Mouse (Mus musculus) limb, embryonic 11.5 days (tissue): ENCODE data around the gene Rnf123. TPM values are rescaled to one million over a fixed set of nuclear protein-coding genes. Genes with fewer than 3 reads are reported as not detected.

Source experiments
- ATAC-seq: fragments of 200-750 bp; cut with Nextera tagmentation; 2 replicates; pipeline ENCODE4 v1.8.0; 2017; ENCODE audit warnings: low read depth; ENCODE audit not compliant: insufficient number of reproducible peaks, low FRiP score, low TSS enrichment
- DNase-seq: peaks from one replicate; pipeline ENCODE4 v3.0.0-alpha.2; 2015; ENCODE audit warnings: low spot score
- H3K27ac ChIP-seq: fragments of 300-500 bp; sonication (generic); replicated peaks from 2 replicates; pipeline ENCODE4 v1.5.1; 2014; ENCODE audit warnings: low read depth, mild to moderate bottlenecking, low read length
- H3K27me3 ChIP-seq: fragments of 300-500 bp; sonication (generic); 2 replicates; pipeline ENCODE4 v1.6.1; 2014; ENCODE audit warnings: mild to moderate bottlenecking, low read length, mixed read lengths; ENCODE audit not compliant: control insufficient read depth, insufficient read depth
- H3K36me3 ChIP-seq: fragments of 300-500 bp; sonication (generic); 2 replicates; pipeline ENCODE4 v1.6.1; 2014; ENCODE audit warnings: mild to moderate bottlenecking, low read length, moderate library complexity, mixed read lengths; ENCODE audit not compliant: control insufficient read depth, insufficient read depth
- H3K4me1 ChIP-seq: fragments of 300-500 bp; sonication (generic); 2 replicates; pipeline ENCODE4 v1.6.1; 2014; ENCODE audit warnings: low read length, mixed read lengths; ENCODE audit not compliant: control insufficient read depth, insufficient read depth
- H3K4me2 ChIP-seq: fragments of 300-500 bp; sonication (generic); 2 replicates; pipeline ENCODE4 v1.6.1; 2014; ENCODE audit warnings: low read depth, mild to moderate bottlenecking, moderate library complexity; ENCODE audit not compliant: severe bottlenecking
- H3K4me3 ChIP-seq: fragments of 300-500 bp; sonication (generic); 2 replicates; pipeline ENCODE4 v1.5.1; 2014; ENCODE audit warnings: low read depth, low read length
- H3K9ac ChIP-seq: fragments of 300-500 bp; sonication (generic); 2 replicates; pipeline ENCODE4 v1.6.1; 2014; ENCODE audit warnings: mild to moderate bottlenecking, low read length
- H3K9me3 ChIP-seq: fragments of 300-500 bp; sonication (generic); 2 replicates; pipeline ENCODE4 v1.6.1; 2016; ENCODE audit warnings: low read length; ENCODE audit not compliant: control insufficient read depth
- WGBS: fragments of 180-500 bp; shearing (Covaris S2); extraction: QIAGEN DNeasy Blood & Tissue Kit; methylation state at CpG from one replicate; pipeline ENCODE4 v1.1.7; 2014; 5-methylcytosine and 5-hydroxymethylcytosine counted together
- microRNA-seq: library from miRNA; unstranded; fragments of <30 nt; microRNA quantifications from one replicate; pipeline ENCODE4, GENCODE M21; 2016
- polyA plus RNA-seq: library from polyadenylated mRNA; unstranded; fragments of >200 nt; fragmentation: Nextera tagmentation; extraction: Ambion mirVana; gene quantifications from 2 replicates; pipeline ENCODE4 v1.2.1, GENCODE M21; 2014

Rnf123 gene
- polyA plus RNA-seq, 1 experiment from 2014 or later = 26.4 TPM

DNA sequence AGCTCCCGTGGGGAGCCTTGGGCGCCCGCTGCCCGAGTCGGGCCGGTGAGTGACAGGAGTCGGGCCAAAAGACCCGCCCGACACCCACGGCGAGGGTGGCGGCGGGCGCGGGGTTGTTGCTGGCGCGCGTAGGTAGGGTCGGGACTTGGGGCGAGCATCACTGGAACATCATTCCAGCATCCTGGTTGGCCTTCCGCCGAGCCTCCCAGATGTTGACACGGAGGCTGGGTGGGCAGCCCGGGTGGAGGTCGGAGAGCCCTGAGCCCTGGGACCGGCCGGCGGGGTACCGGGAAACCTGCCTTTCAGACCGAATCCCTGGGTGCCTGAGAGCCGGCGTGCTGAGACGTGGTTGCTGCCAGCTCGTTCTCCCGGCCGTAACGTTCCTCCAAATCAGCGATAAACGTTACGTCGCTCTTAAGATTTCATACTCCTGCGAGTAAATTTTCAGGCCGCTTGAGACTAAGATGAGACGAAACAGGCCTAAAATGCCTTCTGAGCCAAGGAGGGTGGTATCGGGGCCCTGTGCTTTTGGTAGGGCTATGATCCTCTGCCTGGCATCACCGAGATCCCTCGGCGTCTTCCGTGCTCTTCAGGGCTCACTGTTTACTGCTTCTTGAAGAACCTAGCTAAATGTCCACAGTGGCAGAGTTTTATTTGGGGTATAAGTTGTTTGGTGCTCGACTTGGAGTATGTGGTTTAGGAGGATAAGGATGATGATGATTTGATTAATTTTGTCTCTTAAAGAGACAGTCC, 80.2 kb downstream of the Rnf123 start:
- Histone ChIP-seq H3K9ac (peak overlapping the region; percentile 85), H3K9me3 (no peaks in the 10 kb centered on the region), H3K4me2 (peak overlapping the region; percentile 55), H3K4me3 (peak overlapping the region; percentile 93), H3K27me3 (no peaks in the 10 kb centered on the region), H3K27ac (peak overlapping the region; percentile 32; the same call in 1 of the 2 replicates), H3K4me1 (peaks cover 7% of the 10 kb centered on the region; the same call in 1 of the 2 replicates), H3K36me3 (no peaks in the 10 kb centered on the region)
- no peak for ATAC-seq
- DNase-seq = no peak
- WGBS = under 1% methylated on average over 48 of the region's 50 CpGs

GRCm38 (mm10) chr9:108001922-108002770, 81.0 kb downstream of the Rnf123 start, which contains the start of gene Ip6k1:
Ip6k1 (plus strand) TSS chr9:108002501.
- Histone ChIP-seq H3K27me3 (no peaks in the 10 kb centered on the region), H3K36me3 (no peaks in the 10 kb centered on the region), H3K4me2 (peak within 1 kb of the TSS; percentile 59), H3K27ac (peak within 1 kb of the TSS; percentile 32; the same call in 1 of the 2 replicates), H3K9me3 (no peaks in the 10 kb centered on the region), H3K9ac (peak within 1 kb of the TSS; percentile 85), H3K4me1 (peaks cover 7% of the 10 kb centered on the region; the same call in 1 of the 2 replicates), H3K4me3 (peak within 1 kb of the TSS; percentile 93)
- DNase-seq = peak; percentile 100
- WGBS = under 1% methylated on average over 48 of the region's 51 CpGs
- ATAC-seq = peak; percentile 99

Small RNA genes within 50 kb of the gene (microRNA-seq; reads per million reads assigned to microRNA genes)
- gene Gm47303 = not detected
- gene Mir7088 = not detected

Other genes starting within 250 kb of the Rnf123 start
- gene Rbm6, start 210.1 kb downstream of the Rnf123 start, polyA plus RNA-seq = 91.1 and 103 TPM in 2 replicates
- gene Mon1a, start 195.2 kb downstream of the Rnf123 start, polyA plus RNA-seq = 12.4 and 12.6 TPM in 2 replicates
- gene Mst1r, start 176.5 kb downstream of the Rnf123 start, polyA plus RNA-seq = 0.35 and 0.36 TPM in 2 replicates
- gene Actl11, start 154.9 kb downstream of the Rnf123 start, polyA plus RNA-seq = not detected in 2 replicates
- gene Camkv, start 147.7 kb downstream of the Rnf123 start, polyA plus RNA-seq = 4.4 and 4.6 TPM in 2 replicates
- 40.4 and 41.4 TPM in 2 replicates for gene Traip, start 133.2 kb downstream of the Rnf123 start, polyA plus RNA-seq
- 20.1 and 23.4 TPM in 2 replicates for gene Uba7, start 107.8 kb downstream of the Rnf123 start, polyA plus RNA-seq
- gene Gm20661, start 100.3 kb downstream of the Rnf123 start, polyA plus RNA-seq = 7.3 and 7.9 TPM in 2 replicates
- gene Inka1, start 97.5 kb downstream of the Rnf123 start, polyA plus RNA-seq = 165 and 174 TPM in 2 replicates
- 16.8 and 19.7 TPM in 2 replicates for gene Cdhr4, start 90.8 kb downstream of the Rnf123 start, polyA plus RNA-seq
- gene Gm20662, start 87.0 kb downstream of the Rnf123 start, polyA plus RNA-seq = 0.87 and 0.96 TPM in 2 replicates
- 30.5 and 33.0 TPM in 2 replicates for gene Ip6k1, start 80.8 kb downstream of the Rnf123 start, polyA plus RNA-seq
- gene Gmppb, start 34.1 kb downstream of the Rnf123 start, polyA plus RNA-seq = 20.6 and 22.0 TPM in 2 replicates
- gene Amigo3, start 30.2 kb downstream of the Rnf123 start, polyA plus RNA-seq = 1.7 and 1.9 TPM in 2 replicates
- gene Mst1, start 2.9 kb downstream of the Rnf123 start, polyA plus RNA-seq = 0.37 and 1.3 TPM in 2 replicates
- gene Apeh, start 11.3 kb upstream of the Rnf123 start, polyA plus RNA-seq = 56.3 and 63.4 TPM in 2 replicates
- gene Bsn, start 107.0 kb upstream of the Rnf123 start, polyA plus RNA-seq = 1.3 and 1.5 TPM in 2 replicates
- 46.8 and 52.2 TPM in 2 replicates for gene Dag1, start 180.6 kb upstream of the Rnf123 start, polyA plus RNA-seq
- 36.7 and 49.1 TPM in 2 replicates for gene Nicn1, start 207.1 kb upstream of the Rnf123 start, polyA plus RNA-seq
- gene Amt, start 213.5 kb upstream of the Rnf123 start, polyA plus RNA-seq = 15.9 and 20.5 TPM in 2 replicates
- 249 and 319 TPM in 2 replicates for gene Rhoa, start 222.8 kb upstream of the Rnf123 start, polyA plus RNA-seq
- gene Tcta, start 222.8 kb upstream of the Rnf123 start, polyA plus RNA-seq = 14.8 and 15.8 TPM in 2 replicates